Mouse (Mus musculus) thymus, postnatal 4 days (tissue): ENCODE data around the gene Fbxw9.

Experiments used
- DNase-seq: peaks from one replicate; pipeline ENCODE4 v3.0.0; 2021

Gene Fbxw9

GRCm38 (mm10) chr8:85037681-85038531, 21.9 kb upstream of the Fbxw9 start:
- peak; percentile 86 for DNase-seq

GRCm38 (mm10) chr8:85043619-85044018, 16.2 kb upstream of the Fbxw9 start:
- no peak for DNase-seq

GRCm38 (mm10) chr8:85057367-85057766, 2.5 kb upstream of the Fbxw9 start:
- no peak for DNase-seq

- no peak for DNase-seq
Measured at GRCm38 (mm10) chr8:85062603-85063002, 2.7 kb downstream of the Fbxw9 start.

GRCm38 (mm10) chr8:85065213-85065612, 5.4 kb downstream of the Fbxw9 start:
- DNase-seq = no peak

GRCm38 (mm10) chr8:85067155-85067554, 7.3 kb downstream of the Fbxw9 start:
- no peak for DNase-seq

GRCm38 (mm10) chr8:85067982-85068381, 8.1 kb downstream of the Fbxw9 start, which contains the start of gene Gm5741:
Gene Gm5741, minus strand, starts transcription at chr8:85067982.
- no peak for DNase-seq

- DNase-seq = no peak
Measured at GRCm38 (mm10) chr8:85071041-85071440, 11.2 kb downstream of the Fbxw9 start.

- DNase-seq = peak; percentile 89
Measured at GRCm38 (mm10) chr8:85071514-85072281, 11.8 kb downstream of the Fbxw9 start, which contains the start of gene Dhps. Gene Dhps, plus strand, starts transcription at chr8:85071757.

- peak; percentile 43 for DNase-seq
Measured at GRCm38 (mm10) chr8:85072364-85072929, 12.6 kb downstream of the Fbxw9 start.

- DNase-seq = no peak
Measured at GRCm38 (mm10) chr8:85073041-85073612, 13.3 kb downstream of the Fbxw9 start.

GRCm38 (mm10) chr8:85074167-85074566, 14.3 kb downstream of the Fbxw9 start:
- no peak for DNase-seq

- no peak for DNase-seq
Measured at GRCm38 (mm10) chr8:85074617-85075016, 14.8 kb downstream of the Fbxw9 start.

- DNase-seq = no peak
Measured at GRCm38 (mm10) chr8:85076001-85076400, 16.1 kb downstream of the Fbxw9 start.

- DNase-seq = peak; percentile 82
Measured at GRCm38 (mm10) chr8:85076993-85077392, 17.1 kb downstream of the Fbxw9 start.

- DNase-seq = peak; percentile 64
Measured at GRCm38 (mm10) chr8:85080214-85080531, 20.3 kb downstream of the Fbxw9 start.

GRCm38 (mm10) chr8:85080532-85081215, 20.8 kb downstream of the Fbxw9 start, which contains the start of gene Wdr83os:
Gene Wdr83os, plus strand, starts transcription at chr8:85080740.
- peak; percentile 67 for DNase-seq

GRCm38 (mm10) chr8:85081216-85081555, 21.3 kb downstream of the Fbxw9 start, which contains the start of gene Wdr83:
Gene Wdr83, minus strand, starts transcription at chr8:85081306.
- peak; percentile 73 for DNase-seq

GRCm38 (mm10) chr8:85082169-85082568, 22.3 kb downstream of the Fbxw9 start:
- peak; percentile 4 for DNase-seq

- DNase-seq = peak; percentile 88
Measured at GRCm38 (mm10) chr8:85083108-85083813, 23.4 kb downstream of the Fbxw9 start, which contains the start of gene Man2b1. Gene Man2b1, plus strand, starts transcription at chr8:85083270.

- no peak for DNase-seq
Measured at GRCm38 (mm10) chr8:85084633-85085032, 24.8 kb downstream of the Fbxw9 start.

GRCm38 (mm10) chr8:85086238-85086637, 26.4 kb downstream of the Fbxw9 start:
- peak; percentile 36 for DNase-seq
